Comparison of ENCODE assay signal across 8 mouse cellular contexts in genomic region chr11:82399621-82400020, GRCm38 (mm10). TPM values are rescaled to one million over a fixed set of nuclear protein-coding genes. Genes with fewer than 3 reads are reported as not detected.
A peak's percentile ranks its signal among the peaks of the same experiment; 100 is the strongest.
DNase-seq lines count a peak whose midpoint lies in the region; ATAC-seq and TF ChIP-seq lines count a peak whose summit lies in the region.

No protein-coding gene starts in this region.

- TF ChIP-seq CTCF in cerebellum, adult 2 months (IDR thresholded peaks at IDR 0.05; ENCODE audit: borderline replicate concordance, insufficient read depth, low read depth, low read length): peak; percentile 54

- no peak for ATAC-seq in kidney, embryonic 14.5 days (ENCODE audit: low FRiP score, low TSS enrichment)
- ATAC-seq in megakaryocyte-erythroid progenitor cell, adult 5-6 weeks (replicated peaks; ENCODE audit: low FRiP score, low TSS enrichment, poor library complexity, severe bottlenecking): no peak

- no peak overlapping the region for H3K4me2 ChIP-seq in kidney, embryonic 14.5 days (replicated peaks; ENCODE audit: low read depth, low read length)

- WGBS in cerebellum, adult 2 months: 35% methylated on average over 2 of the region's 3 CpGs
- WGBS in kidney, embryonic 14.5 days: 28% methylated on average over 3 of the region's 3 CpGs

- no peaks in the 10 kb centered on the region for H3K36me3 ChIP-seq in kidney, embryonic 14.5 days (ENCODE audit: control insufficient read depth, insufficient read depth, low read length)

- no peak overlapping the region for H3K27ac ChIP-seq in cerebellum, adult 2 months (ENCODE audit: insufficient read depth, low read length)
- H3K27ac ChIP-seq in kidney, embryonic 14.5 days (ENCODE audit: low read depth, low read length): no peak overlapping the region

- no peak overlapping the region for H3K9ac ChIP-seq in kidney, embryonic 14.5 days (ENCODE audit: low read depth, low read length)

- no peaks in the 10 kb centered on the region for H3K27me3 ChIP-seq in cerebellum, adult 2 months (ENCODE audit: control insufficient read depth, insufficient read depth, low read length)
- H3K27me3 ChIP-seq in kidney, embryonic 14.5 days (ENCODE audit: control insufficient read depth, insufficient read depth, low read length): peaks cover 6% of the 10 kb centered on the region; the same call in 1 of the 2 replicates

- peak in 1 of 2 experiments; percentile 31 for DNase-seq in cerebellum, adult 2 months
- no peak for DNase-seq in cerebellum, adult 9-10 months
- DNase-seq in kidney, postnatal 14 days: peak; percentile 11
- peak; percentile 7 for DNase-seq in Muller cell, postnatal 12 days (ENCODE audit: inconsistent ontology term)
- peak; percentile 67 for DNase-seq in kidney, postnatal 4 days
- DNase-seq in thymus, postnatal 25 days: peak; percentile 23

- H3K9me3 ChIP-seq in kidney, embryonic 14.5 days (ENCODE audit: control insufficient read depth, low read length): no peaks in the 10 kb centered on the region

- no peak for TF ChIP-seq POLR2A in cerebellum, adult 2 months (IDR thresholded peaks at IDR 0.05; ENCODE audit: borderline replicate concordance, insufficient read depth, low read length)

- no peak overlapping the region for H3K4me3 ChIP-seq in cerebellum, adult 2 months (replicated peaks; ENCODE audit: insufficient read depth, low read depth, low read length)
- H3K4me3 ChIP-seq in kidney, embryonic 14.5 days (ENCODE audit: low read length): no peak overlapping the region

- peaks cover 37% of the 10 kb centered on the region for H3K4me1 ChIP-seq in cerebellum, adult 2 months (ENCODE audit: control insufficient read depth, insufficient read depth, low read length)
- H3K4me1 ChIP-seq in kidney, embryonic 14.5 days (ENCODE audit: control insufficient read depth, insufficient read depth, low read length): no peaks in the 10 kb centered on the region

RNA-seq across cellular contexts. Expression of gene Tmem132e, which starts 10.9 kb away (rescaled TPM):
- polyA plus RNA-seq in cerebellum, adult 2 months (2012; rRNA removed): 19.8 and 20.5 TPM in 2 replicates
- 0.29 and 0.37 TPM in 2 replicates for polyA plus RNA-seq in kidney, embryonic 14.5 days (2014; fragmentation: Nextera tagmentation; extraction: Ambion mirVana)
- 0.04 TPM in 1 of 2 replicates, not detected in the other for total RNA-seq in megakaryocyte-erythroid progenitor cell, adult 5-6 weeks (2014; fragmentation: Nextera tagmentation)
- total RNA-seq in megakaryocyte-erythroid progenitor cell, adult 5-6 weeks (2017): not detected in 2 replicates

Comparison
In these comparisons a context has a peak if more than half of its experiments do, and no peak if none do; other contexts are left out.
1. RNA of gene Tmem132e, which starts 10.9 kb away (polyA plus RNA-seq): 19.8 to 20.5 TPM in cerebellum, adult 2 months; 0.29 to 0.37 TPM in kidney, embryonic 14.5 days; every median in the first group is over 10 times any median in the second.